Mouse (Mus musculus): ENCODE results near the gene Oxgr1. TPM values are rescaled to one million over a fixed set of nuclear protein-coding genes. Genes with fewer than 3 reads are reported as not detected.

Oxgr1 gene
- polyA plus RNA-seq (2014; fragmentation: Illumina TruSeq; extraction: RNeasy Lipid Tissue Mini Kit (QIAGEN cat#74804); ENCODE audit: low replicate concordance) = not detected

GRCm38 (mm10) chr14:120042187-120042820, at the start of gene Oxgr1:
TSS of gene Oxgr1 (minus strand) at chr14:120042435.

Other genes with a start within 250 kb of the Oxgr1 start
- gene Mbnl2, start 233.2 kb upstream of the Oxgr1 start, polyA plus RNA-seq (2014; fragmentation: Illumina TruSeq; extraction: RNeasy Lipid Tissue Mini Kit (QIAGEN cat#74804); ENCODE audit: low replicate concordance) = 345 TPM